Mouse (Mus musculus) ovary, postnatal 14 days (tissue): Measurements from ENCODE around the gene Ifngr2.
A peak's percentile ranks its signal among the peaks of the same experiment; 100 is the strongest.

Experiments used
- DNase-seq: peaks from one replicate; pipeline ENCODE4 v3.0.0; 2022; ENCODE audit warnings: low spot score

Gene Ifngr2

GRCm38 (mm10) chr16:91565292-91565951 lies 18.6 kb downstream of the Ifngr2 start:
- DNase-seq: no peak

- DNase-seq: no peak
Observed at GRCm38 (mm10) chr16:91566002-91566401, 19.1 kb downstream of the Ifngr2 start.

- DNase-seq: no peak
Observed at GRCm38 (mm10) chr16:91568960-91569359, 22.1 kb downstream of the Ifngr2 start.

GRCm38 (mm10) chr16:91571105-91571504 lies 24.2 kb downstream of the Ifngr2 start:
- DNase-seq: no peak

GRCm38 (mm10) chr16:91575151-91575550 lies 28.3 kb downstream of the Ifngr2 start:
- no peak for DNase-seq

- no peak for DNase-seq
Observed at GRCm38 (mm10) chr16:91578980-91579720, 32.3 kb downstream of the Ifngr2 start.

- DNase-seq: no peak
Observed at GRCm38 (mm10) chr16:91582307-91582706, 35.4 kb downstream of the Ifngr2 start.

- no peak for DNase-seq
Observed at GRCm38 (mm10) chr16:91585617-91586016, 38.7 kb downstream of the Ifngr2 start.

GRCm38 (mm10) chr16:91586244-91586643 lies 39.4 kb downstream of the Ifngr2 start:
- DNase-seq: no peak

GRCm38 (mm10) chr16:91587730-91588453 lies 41.0 kb downstream of the Ifngr2 start:
- DNase-seq: no peak

- no peak for DNase-seq
Observed at GRCm38 (mm10) chr16:91588703-91589102, 41.8 kb downstream of the Ifngr2 start.

- DNase-seq: no peak
Observed at GRCm38 (mm10) chr16:91592162-91592561, 45.3 kb downstream of the Ifngr2 start.

- DNase-seq: no peak
Observed at GRCm38 (mm10) chr16:91593262-91593661, 46.4 kb downstream of the Ifngr2 start.

- no peak for DNase-seq
Observed at GRCm38 (mm10) chr16:91595076-91595475, 48.2 kb downstream of the Ifngr2 start.

- no peak for DNase-seq
Observed at GRCm38 (mm10) chr16:91596397-91596778, 49.5 kb downstream of the Ifngr2 start.

- DNase-seq: peak; percentile 17
Observed at GRCm38 (mm10) chr16:91596779-91597671, 50.2 kb downstream of the Ifngr2 start.

GRCm38 (mm10) chr16:91597672-91598010 lies 50.8 kb downstream of the Ifngr2 start, which contains the start of gene Tmem50b:
Gene Tmem50b (minus strand): TSS chr16:91597800.
- DNase-seq: peak; percentile 96

- no peak for DNase-seq
Observed at GRCm38 (mm10) chr16:91599242-91599641, 52.4 kb downstream of the Ifngr2 start.

- DNase-seq: no peak
Observed at GRCm38 (mm10) chr16:91601081-91601480, 54.2 kb downstream of the Ifngr2 start.

GRCm38 (mm10) chr16:91601693-91602092 lies 54.8 kb downstream of the Ifngr2 start:
- no peak for DNase-seq

- no peak for DNase-seq
Observed at GRCm38 (mm10) chr16:91605156-91605555, 58.3 kb downstream of the Ifngr2 start.

- no peak for DNase-seq
Observed at GRCm38 (mm10) chr16:91606958-91607357, 60.1 kb downstream of the Ifngr2 start.
